Mouse (Mus musculus): ENCODE results near the gene Zdhhc25.

- no peak for TF ChIP-seq POLR2A (IDR thresholded peaks at IDR 0.05; ENCODE audit: insufficient read depth, low read depth, low read length)
- TF ChIP-seq CTCF (IDR thresholded peaks at IDR 0.05; ENCODE audit: insufficient read depth, low read depth, low read length), result no peak
Measured at GRCm38 (mm10) chr15:88600002-88600401, at the start of gene Zdhhc25.

All from olfactory bulb, adult 2 months (tissue).